Mouse (Mus musculus): ENCODE measurements around the gene Iqcf5.

DNA sequence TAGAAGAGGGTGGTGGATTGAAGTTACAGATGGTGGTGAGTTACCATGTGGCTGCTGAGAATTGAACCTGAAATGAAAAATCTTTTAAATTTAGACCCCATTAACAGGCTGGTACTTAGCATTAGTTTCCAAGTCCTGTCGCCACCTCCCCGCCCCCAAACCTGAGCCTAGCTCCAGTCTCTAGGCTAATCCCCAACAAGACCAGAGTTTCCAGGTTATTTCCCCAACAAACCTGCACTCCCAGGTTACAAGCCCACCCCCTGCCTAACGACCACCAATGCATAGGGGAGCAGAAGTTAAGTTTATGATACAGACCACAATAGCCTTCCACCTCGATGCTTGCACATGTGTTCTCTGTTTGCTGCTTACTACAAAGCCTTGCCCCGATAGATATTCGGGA, 807 bp upstream of the Iqcf5 start:
- TF ChIP-seq CTCF (IDR thresholded peaks at IDR 0.05; ENCODE audit: low read depth, low read length) (no peak), POLR2A (IDR thresholded peaks at IDR 0.05; ENCODE audit: extremely low read depth, insufficient read depth, low read length) (no peak)
